Mouse (Mus musculus): ENCODE measurements around the gene Adamts17.

DNA sequence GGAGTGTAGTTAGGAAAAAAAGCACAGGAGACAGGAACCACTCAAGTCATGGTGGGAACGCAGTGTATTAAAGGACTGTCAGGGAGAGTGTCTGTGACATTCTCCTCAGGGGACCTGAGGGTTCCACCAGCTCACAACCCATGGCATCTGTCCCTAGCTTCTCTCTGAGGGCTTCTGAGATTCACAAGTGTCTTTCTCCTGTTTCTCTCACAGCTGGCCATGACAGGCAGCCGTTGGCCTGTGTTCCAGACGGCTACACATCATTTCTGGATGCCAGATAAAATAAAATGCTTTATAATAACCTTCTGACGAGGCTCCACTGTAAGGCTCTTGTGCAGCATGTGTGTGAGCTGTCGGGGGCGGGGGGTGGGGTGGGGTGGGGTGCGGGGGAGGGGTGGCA, 32.0 kb downstream of the Adamts17 start:
- TF ChIP-seq CTCF (conservative IDR thresholded peaks at IDR 0.05; ENCODE audit: low read length) (no peak), POU5F1 (IDR thresholded peaks at IDR 0.05; ENCODE audit: borderline replicate concordance, low read length) (no peak), NANOG (IDR thresholded peaks at IDR 0.05; ENCODE audit: borderline replicate concordance, low read length) (no peak)

Data from E14TG2a.4 (cell line).